Mouse (Mus musculus): ENCODE data around the gene Masp2.

DNA sequence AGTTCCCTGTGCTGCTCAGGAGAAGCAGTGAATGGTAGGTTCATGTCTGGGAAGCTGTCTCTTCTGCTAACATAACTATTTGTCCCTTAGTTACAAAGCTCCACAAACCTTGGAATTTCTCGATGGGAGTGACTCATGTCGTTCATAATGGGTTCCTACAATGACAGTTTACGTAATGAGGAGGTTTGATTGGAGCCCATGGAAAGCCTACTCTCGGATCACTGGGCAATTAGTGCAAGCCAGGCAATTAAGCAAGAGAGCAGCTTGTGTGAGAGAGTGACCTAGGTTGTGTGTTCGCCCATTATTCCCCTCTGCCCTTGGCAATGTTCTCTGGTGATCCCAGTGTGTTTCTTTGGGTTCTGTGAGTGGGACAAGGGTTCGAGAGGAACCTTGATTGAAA, 6.4 kb upstream of the Masp2 start:
- TF ChIP-seq EP300 (IDR thresholded peaks at IDR 0.05) (no peak), CTCF (IDR thresholded peaks at IDR 0.05) (no peak)
